Comparison of ENCODE assay signal across 8 mouse cellular contexts in genomic region chr8:92355701-92356612, GRCm38 (mm10). TPM values are rescaled to one million over a fixed set of nuclear protein-coding genes. Genes with fewer than 3 reads are reported as not detected.
DNase-seq lines count a peak whose midpoint lies in the region; ATAC-seq lines count a peak whose summit lies in the region.

No protein-coding gene starts in this region.

- no peaks in the 10 kb centered on the region for H3K36me3 ChIP-seq in intestine, embryonic 14.5 days (ENCODE audit: control insufficient read depth, insufficient read depth, low read length)

- peak overlapping the region; percentile 30 for H3K9ac ChIP-seq in intestine, embryonic 14.5 days (ENCODE audit: low read length)

- H3K27ac ChIP-seq in intestine, embryonic 14.5 days (ENCODE audit: low read depth) = 0 out of 2 replicates have a peak overlapping the region, but pooled peaks have one; percentile 27

- peak overlapping the region; percentile 65 for H3K4me3 ChIP-seq in intestine, embryonic 14.5 days (ENCODE audit: low read depth, low read length)

- peaks cover 24% of the 10 kb centered on the region; the same call in 1 of the 2 replicates for H3K4me1 ChIP-seq in intestine, embryonic 14.5 days (replicated peaks; ENCODE audit: control insufficient read depth, insufficient read depth, low read length)

- intact Hi-C loops in left cerebral cortex, postnatal 10 days (cut with DNase I) = loop anchor here (5.0 to 10.0 kb wide), 4 partner anchors 731 to 1164 kb away; no protein-coding TSS in a partner anchor

- H3K27me3 ChIP-seq in intestine, embryonic 14.5 days (replicated peaks; ENCODE audit: control insufficient read depth, insufficient read depth, low read length) = peaks cover 85% of the 10 kb centered on the region

- peak overlapping the region; percentile 73 for H3K4me2 ChIP-seq in intestine, embryonic 14.5 days (ENCODE audit: low read length)

- ATAC-seq in intestine, embryonic 14.5 days (replicated peaks; ENCODE audit: low FRiP score, low TSS enrichment, low read depth) = peak; percentile 97
- peak; percentile 82 for ATAC-seq in megakaryocyte progenitor cell, adult 5-6 weeks (replicated peaks; ENCODE audit: poor library complexity)

- WGBS in intestine, embryonic 14.5 days = under 1% methylated on average over 91 of the region's 93 CpGs

- H3K9me3 ChIP-seq in intestine, embryonic 14.5 days (ENCODE audit: control insufficient read depth, low read length) = no peaks in the 10 kb centered on the region

- peak; percentile 96 for DNase-seq in adrenal gland, adult 8-10 months
- DNase-seq in embryo, embryonic 11.5 days (ENCODE audit: low read depth, low spot score) = peak; percentile 100
- DNase-seq in gastrocnemius, postnatal 25 days = peak; percentile 93
- DNase-seq in intestine, embryonic 14.5 days (ENCODE audit: low spot score) = peak; percentile 98
- DNase-seq in left cerebral cortex, postnatal 10 days (ENCODE audit: extremely low spot score in 1 of 2, low spot score in 2 of 2) = peak; percentile 94 to 98
- peak; percentile 97 for DNase-seq in right cerebral cortex, postnatal 10 days (ENCODE audit: low spot score in 2 of 2)
- DNase-seq in urinary bladder, postnatal 14 days (ENCODE audit: low spot score) = peak; percentile 96

RNA-seq across cellular contexts. Expression of gene Irx5, which starts 1.5 kb away (rescaled TPM):
- total RNA-seq in adrenal gland, adult 8-10 months (2022) = 1 to 10 TPM; 2.0 to 2.4 (median 2.3) TPM
- total RNA-seq in gastrocnemius, postnatal 25 days (2021) = 1 to 10 TPM in 1 of 2 experiments, not detected in 1; 7.7 TPM
- 0.07 TPM in 1 of 2 replicates, not detected in the other for polyA plus RNA-seq in intestine, embryonic 14.5 days (2014; fragmentation: Nextera tagmentation; extraction: Ambion mirVana)
- total RNA-seq in left cerebral cortex, postnatal 10 days (2021) = not detected
- not detected in 2 replicates for total RNA-seq in megakaryocyte progenitor cell, adult 5-6 weeks (2015)
- total RNA-seq in megakaryocyte progenitor cell, adult 5-6 weeks (2017) = not detected in 2 replicates

Comparison
In these comparisons a context has a peak if more than half of its experiments do, and no peak if none do; other contexts are left out.
1. Peak in every context shown above with its lines: DNase-seq, ATAC-seq, H3K4me3 ChIP-seq and H3K27ac ChIP-seq.